Mouse (Mus musculus) urinary bladder, postnatal 4 days (tissue): ENCODE measurements around the gene Krtap6-1.
"Not testable (repeated sequence)": the region's sequence is repeated elsewhere in the genome, so short reads cannot be mapped to it uniquely, and the experiment has no call there.

ENCODE experiments used
- DNase-seq, 2 experiments: peaks; one replicate each; pipeline ENCODE4 v3.0.0; 2021 to 2022; ENCODE audit warnings: low spot score in 2 of 2

The Krtap6-1 gene

DNA sequence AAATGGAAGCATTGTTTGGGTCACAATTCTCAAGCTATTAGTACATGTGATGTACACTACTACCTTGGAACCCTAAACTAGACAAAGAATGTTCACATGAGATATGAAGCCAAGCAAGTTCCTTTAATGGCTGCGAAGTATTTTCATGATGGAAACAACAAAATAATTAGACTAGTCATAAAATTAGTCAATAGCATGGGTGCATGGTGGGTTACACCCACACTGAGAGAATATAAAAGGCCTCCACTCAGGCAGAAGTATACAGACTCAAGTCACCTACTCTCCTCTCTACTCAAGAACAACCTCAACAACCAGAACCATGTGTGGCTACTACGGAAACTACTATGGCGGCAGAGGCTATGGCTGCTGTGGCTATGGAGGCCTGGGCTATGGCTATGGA is at the start of gene Krtap6-1:
Krtap6-1 (plus strand) TSS at position 301 of the 400 bp plus-strand sequence.
- DNase-seq = not testable (repeated sequence)

DNA sequence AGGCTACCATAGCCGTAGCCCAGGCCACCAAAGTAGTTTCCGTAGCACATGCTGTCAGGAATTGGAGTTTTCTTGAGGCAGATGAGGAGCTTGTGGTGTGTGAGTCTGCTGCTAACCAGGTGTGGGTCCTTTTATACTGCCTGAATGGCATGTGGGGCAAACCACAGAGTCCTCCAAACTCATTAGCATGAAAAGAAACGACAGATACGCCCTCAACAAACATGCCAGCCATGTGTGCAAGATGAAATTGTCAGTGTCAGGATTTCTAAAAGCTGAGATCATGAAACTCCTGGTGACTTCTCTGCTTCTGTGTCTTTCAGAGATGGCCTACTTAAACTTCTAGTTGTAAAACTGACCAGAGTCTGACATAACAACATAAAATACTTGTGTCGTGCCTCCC is 20.8 kb upstream of the Krtap6-1 start, which contains the start of gene Krtap22-2:
Krtap22-2 (minus strand) TSS at position 101 of the 400 bp plus-strand sequence.
- DNase-seq = no peak

DNA sequence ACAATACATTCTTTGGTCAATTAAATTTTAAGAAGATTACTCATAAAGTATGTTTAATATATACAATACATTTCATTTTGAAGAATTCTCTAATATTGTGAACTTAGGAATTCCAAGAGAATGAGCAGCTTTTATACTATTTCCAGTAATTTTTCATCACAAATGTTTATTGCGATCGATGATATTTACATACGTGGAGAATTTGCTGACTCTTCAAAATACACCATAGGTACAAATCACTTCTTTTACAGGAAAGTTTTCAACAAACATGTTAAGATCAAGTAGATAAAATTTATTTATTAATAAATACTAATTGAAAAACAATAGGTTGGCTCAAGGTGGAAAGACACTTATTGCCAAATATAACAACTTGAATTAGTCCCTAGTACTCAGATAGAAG is 17.5 kb upstream of the Krtap6-1 start:
- no peak for DNase-seq

DNA sequence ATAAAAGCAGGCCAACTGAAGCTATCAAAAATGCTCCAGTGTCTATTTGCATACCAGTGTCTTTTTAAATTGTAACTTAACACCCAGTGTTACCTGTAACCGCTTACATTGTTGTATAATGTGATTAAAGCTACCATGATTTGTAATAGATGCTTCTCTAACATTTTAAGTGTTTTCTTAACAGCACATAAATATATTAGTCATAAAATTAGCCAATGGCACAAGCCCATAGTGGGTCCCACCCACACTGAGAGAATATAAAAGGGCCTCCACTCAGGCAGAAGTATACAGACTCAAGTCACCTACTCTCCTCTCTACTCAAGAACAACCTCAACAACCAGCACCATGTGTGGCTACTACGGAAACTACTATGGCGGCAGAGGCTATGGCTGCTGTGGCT is 16.5 kb upstream of the Krtap6-1 start, which contains the start of gene Gm10229:
Gm10229 (plus strand) TSS at position 301 of the 400 bp plus-strand sequence.
- DNase-seq = not testable (repeated sequence)

DNA sequence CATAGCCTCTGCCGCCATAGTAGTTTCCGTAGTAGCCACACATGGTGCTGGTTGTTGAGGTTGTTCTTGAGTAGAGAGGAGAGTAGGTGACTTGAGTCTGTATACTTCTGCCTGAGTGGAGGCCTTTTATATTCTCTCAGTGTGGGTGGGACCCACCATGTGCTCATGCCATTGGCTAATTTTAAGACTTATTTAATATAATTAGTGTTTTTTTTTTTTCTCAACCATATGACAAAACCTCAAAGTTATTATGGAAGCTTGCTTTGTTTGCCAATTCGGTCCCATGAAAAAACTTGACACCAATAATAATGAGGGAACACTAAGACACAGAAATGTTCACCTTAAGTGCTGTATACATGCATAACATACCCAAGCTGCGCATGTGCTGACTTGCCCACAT is 9.9 kb downstream of the Krtap6-1 start, which contains the start of gene Gm10228:
Gm10228 (minus strand) TSS at position 101 of the 400 bp plus-strand sequence.
- DNase-seq = not testable (repeated sequence)

DNA sequence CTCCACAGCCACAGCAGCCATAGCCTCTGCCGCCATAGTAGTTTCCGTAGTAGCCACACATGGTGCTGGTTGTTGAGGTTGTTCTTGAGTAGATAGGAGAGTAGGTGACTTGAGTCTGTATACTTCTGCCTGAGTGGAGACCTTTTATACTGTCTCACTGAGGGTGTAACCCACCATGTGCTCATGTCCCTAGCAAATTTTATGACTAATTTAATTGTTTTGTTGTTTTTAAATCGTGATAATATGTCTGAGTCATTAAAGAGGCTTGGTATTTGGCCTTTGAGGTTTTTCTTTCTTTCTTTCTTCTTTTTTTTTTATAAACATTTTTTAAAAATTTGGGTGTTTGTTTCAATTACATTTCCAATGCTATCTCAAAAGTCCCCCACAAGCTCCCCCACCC is 16.3 kb downstream of the Krtap6-1 start, which contains the start of gene Krtap6-5:
Krtap6-5 (minus strand) TSS at position 101 of the 400 bp plus-strand sequence.
- no peak for DNase-seq

DNA sequence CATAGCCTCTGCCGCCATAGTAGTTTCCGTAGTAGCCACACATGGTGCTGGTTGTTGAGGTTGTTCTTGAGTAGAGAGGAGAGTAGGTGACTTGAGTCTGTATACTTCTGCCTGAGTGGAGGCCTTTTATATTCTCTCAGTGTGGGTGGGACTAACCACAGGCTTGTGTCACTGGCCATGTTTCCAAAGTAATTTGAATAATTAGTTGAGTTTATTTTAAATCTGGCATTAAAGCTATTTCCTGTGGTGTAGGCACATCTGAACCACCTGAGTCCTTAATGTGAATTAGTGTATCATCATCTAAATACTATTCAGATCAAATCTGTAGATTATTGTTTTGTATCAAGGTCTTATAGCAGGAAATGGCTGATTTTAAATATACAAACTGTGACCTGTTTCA is 32.4 kb downstream of the Krtap6-1 start, which contains the start of gene 1110025L11Rik:
1110025L11Rik (minus strand) TSS at position 101 of the 400 bp plus-strand sequence.
- DNase-seq = not testable (repeated sequence)

DNA sequence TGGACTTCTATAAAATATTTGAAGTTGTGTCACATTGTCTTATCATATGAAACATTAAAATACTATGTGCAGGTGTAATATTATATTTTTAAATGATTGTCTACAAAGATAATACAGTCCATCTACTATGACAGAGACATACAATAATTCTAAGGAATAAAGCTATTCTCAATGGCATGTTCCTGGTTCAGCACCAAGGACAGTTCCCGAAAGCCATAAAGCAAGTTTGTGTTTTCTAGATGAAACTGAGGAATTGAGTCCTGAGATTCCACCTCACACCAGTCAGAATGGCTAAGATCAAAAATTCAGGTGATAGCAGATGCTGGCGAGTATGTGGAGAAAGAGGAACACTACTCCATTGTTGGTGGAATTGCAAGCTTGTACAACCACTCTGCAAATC is 39.5 kb downstream of the Krtap6-1 start:
- DNase-seq = not testable (repeated sequence)
